Mouse (Mus musculus): ENCODE data around the gene Slc9a9.

Gene Slc9a9

GRCm38 (mm10) chr9:95072450-95072955 lies 402.8 kb downstream of the Slc9a9 start:
- no peak for DNase-seq (ENCODE audit: low read depth, low spot score)

- no peak for DNase-seq (ENCODE audit: low read depth, low spot score)
Observed at GRCm38 (mm10) chr9:95073691-95074090, 404.0 kb downstream of the Slc9a9 start.

- no peak for DNase-seq (ENCODE audit: low read depth, low spot score)
Observed at GRCm38 (mm10) chr9:95075856-95076255, 406.1 kb downstream of the Slc9a9 start.

GRCm38 (mm10) chr9:95077938-95078337 lies 408.2 kb downstream of the Slc9a9 start:
- no peak for DNase-seq (ENCODE audit: low read depth, low spot score)

- no peak for DNase-seq (ENCODE audit: low read depth, low spot score)
Observed at GRCm38 (mm10) chr9:95078626-95079025, 408.9 kb downstream of the Slc9a9 start.

- DNase-seq (ENCODE audit: low read depth, low spot score) = no peak
Observed at GRCm38 (mm10) chr9:95079951-95080350, 410.2 kb downstream of the Slc9a9 start.

GRCm38 (mm10) chr9:95086109-95086821 lies 416.6 kb downstream of the Slc9a9 start:
- no peak for DNase-seq (ENCODE audit: low read depth, low spot score)

GRCm38 (mm10) chr9:95088221-95088620 lies 418.5 kb downstream of the Slc9a9 start:
- no peak for DNase-seq (ENCODE audit: low read depth, low spot score)

GRCm38 (mm10) chr9:95089050-95089449 lies 419.3 kb downstream of the Slc9a9 start:
- no peak for DNase-seq (ENCODE audit: low read depth, low spot score)

- DNase-seq (ENCODE audit: low read depth, low spot score) = no peak
Observed at GRCm38 (mm10) chr9:95096486-95096885, 426.8 kb downstream of the Slc9a9 start.

GRCm38 (mm10) chr9:95105768-95106167 lies 436.1 kb downstream of the Slc9a9 start:
- no peak for DNase-seq (ENCODE audit: low read depth, low spot score)

GRCm38 (mm10) chr9:95109799-95110198 lies 440.1 kb downstream of the Slc9a9 start:
- DNase-seq (ENCODE audit: low read depth, low spot score) = no peak

- DNase-seq (ENCODE audit: low read depth, low spot score) = no peak
Observed at GRCm38 (mm10) chr9:95110768-95111167, 441.1 kb downstream of the Slc9a9 start.

GRCm38 (mm10) chr9:95111732-95112131 lies 442.0 kb downstream of the Slc9a9 start:
- no peak for DNase-seq (ENCODE audit: low read depth, low spot score)

- no peak for DNase-seq (ENCODE audit: low read depth, low spot score)
Observed at GRCm38 (mm10) chr9:95113157-95114135, 443.7 kb downstream of the Slc9a9 start.

- no peak for DNase-seq (ENCODE audit: low read depth, low spot score)
Observed at GRCm38 (mm10) chr9:95120062-95120461, 450.4 kb downstream of the Slc9a9 start.

- peak; percentile 23 for DNase-seq (ENCODE audit: low read depth, low spot score)
Observed at GRCm38 (mm10) chr9:95121151-95121835, 451.6 kb downstream of the Slc9a9 start.

- no peak for DNase-seq (ENCODE audit: low read depth, low spot score)
Observed at GRCm38 (mm10) chr9:95125683-95126082, 456.0 kb downstream of the Slc9a9 start.

- no peak for DNase-seq (ENCODE audit: low read depth, low spot score)
Observed at GRCm38 (mm10) chr9:95127774-95128173, 458.1 kb downstream of the Slc9a9 start.

GRCm38 (mm10) chr9:95149206-95149729 lies 479.6 kb downstream of the Slc9a9 start:
- DNase-seq (ENCODE audit: low read depth, low spot score) = no peak

- DNase-seq (ENCODE audit: low read depth, low spot score) = no peak
Observed at GRCm38 (mm10) chr9:95150096-95150495, 480.4 kb downstream of the Slc9a9 start.

All from forelimb bud, embryonic 11.5 days (tissue).